Mouse (Mus musculus) intestine, embryonic 14.5 days (tissue): ENCODE measurements around the gene Faah. TPM values are rescaled to one million over a fixed set of nuclear protein-coding genes. Genes with fewer than 3 reads are reported as not detected.

Experiments used
- ATAC-seq: fragments of 200-750 bp; cut with Nextera tagmentation; replicated peaks from 2 replicates; pipeline ENCODE4 v1.8.0; 2017; ENCODE audit warnings: low read depth, moderate number of reproducible peaks, moderate TSS enrichment, moderate library complexity; ENCODE audit not compliant: low FRiP score, low TSS enrichment
- DNase-seq: peaks from one replicate; pipeline ENCODE4 v3.0.0-alpha.2; 2018; ENCODE audit warnings: low spot score
- H3K27ac ChIP-seq: fragments of 300-500 bp; sonication (generic); 2 replicates; pipeline ENCODE4 v1.5.1; 2014; ENCODE audit warnings: low read depth, mild to moderate bottlenecking, control low read depth
- H3K27me3 ChIP-seq: fragments of 300-500 bp; sonication (generic); replicated peaks from 2 replicates; pipeline ENCODE4 v1.6.1; 2014; ENCODE audit warnings: low read length, control low read depth; ENCODE audit not compliant: control insufficient read depth, insufficient read depth
- H3K36me3 ChIP-seq: fragments of 300-500 bp; sonication (generic); 2 replicates; pipeline ENCODE4 v1.6.1; 2014; ENCODE audit warnings: low read length, control low read depth; ENCODE audit not compliant: control insufficient read depth, insufficient read depth
- H3K4me1 ChIP-seq: fragments of 300-500 bp; sonication (generic); replicated peaks from 2 replicates; pipeline ENCODE4 v1.6.1; 2014; ENCODE audit warnings: low read length, control low read depth, mixed read lengths; ENCODE audit not compliant: control insufficient read depth, insufficient read depth
- H3K4me2 ChIP-seq: fragments of 300-500 bp; sonication (generic); 2 replicates; pipeline ENCODE4 v1.6.1; 2014; ENCODE audit warnings: low read length
- H3K4me3 ChIP-seq: fragments of 300-500 bp; sonication (generic); 2 replicates; pipeline ENCODE4 v1.5.1; 2014; ENCODE audit warnings: low read depth, low read length, control low read depth, mixed read lengths
- H3K9ac ChIP-seq: fragments of 300-500 bp; sonication (generic); 2 replicates; pipeline ENCODE4 v1.6.1; 2014; ENCODE audit warnings: mild to moderate bottlenecking, low read length
- H3K9me3 ChIP-seq: fragments of 300-500 bp; sonication (generic); 2 replicates; pipeline ENCODE4 v1.6.1; 2016; ENCODE audit warnings: low read length, control low read depth; ENCODE audit not compliant: control insufficient read depth
- WGBS: fragments of 180-500 bp; shearing (Covaris S2); extraction: QIAGEN DNeasy Blood & Tissue Kit; methylation state at CpG from one replicate; pipeline ENCODE4 v1.1.7; 2014; 5-methylcytosine and 5-hydroxymethylcytosine counted together
- polyA plus RNA-seq: library from polyadenylated mRNA; unstranded; fragments of >200 nt; fragmentation: Nextera tagmentation; extraction: Ambion mirVana; gene quantifications from 2 replicates; pipeline ENCODE4 v1.2.1, GENCODE M21; 2014

The Faah gene
- polyA plus RNA-seq, 1 experiment from 2014 or later, result 19.2 TPM

DNA sequence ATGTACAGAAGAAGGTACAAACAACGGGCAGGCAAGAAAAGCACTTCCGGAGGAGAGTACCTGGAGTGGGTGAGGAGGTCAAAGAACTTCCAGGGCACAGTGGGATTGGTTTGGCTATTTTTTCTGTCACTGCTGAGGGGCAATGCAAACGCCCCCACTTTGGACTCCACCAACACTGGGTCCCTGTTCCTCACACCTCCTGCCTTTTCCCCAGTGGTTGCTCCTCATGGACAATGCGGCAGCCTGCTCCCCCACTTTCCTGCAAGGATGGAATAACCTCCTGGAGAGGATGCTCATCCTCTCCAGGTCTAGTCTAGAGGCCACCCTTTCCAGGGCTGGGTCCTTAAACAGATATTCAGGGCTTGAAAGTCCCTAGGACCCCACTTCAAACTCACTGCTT is 38.8 kb downstream of the Faah start:
- Histone ChIP-seq H3K27ac (no peak overlapping the region), H3K4me3 (no peak overlapping the region), H3K4me2 (no peak overlapping the region), H3K9ac (no peak overlapping the region), H3K9me3 (no peaks in the 10 kb centered on the region), H3K27me3 (peaks cover 77% of the 10 kb centered on the region), H3K4me1 (no peaks in the 10 kb centered on the region), H3K36me3 (no peaks in the 10 kb centered on the region)
- no peak for DNase-seq
- no peak for ATAC-seq
- 18% methylated on average over 4 of the region's 4 CpGs for WGBS

DNA sequence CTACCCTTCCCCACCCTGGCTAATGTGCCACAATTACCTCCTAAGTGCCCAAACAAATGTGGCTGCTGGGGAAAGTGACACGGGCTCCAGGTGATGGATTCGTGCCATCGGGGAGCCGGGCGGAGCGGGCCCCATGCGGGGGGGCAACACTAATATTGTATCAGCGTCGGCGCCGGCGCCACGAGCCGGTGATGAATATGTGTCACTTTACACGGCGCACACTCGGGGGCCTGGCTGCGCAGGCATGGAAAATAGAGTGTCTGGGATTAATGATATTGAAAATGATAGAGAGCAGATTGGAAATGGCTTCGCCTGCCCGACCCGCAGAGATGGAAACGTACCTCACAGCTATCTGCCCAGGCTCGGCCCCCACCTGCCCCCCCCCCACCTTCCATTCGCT is 45.2 kb downstream of the Faah start:
- no peak overlapping the region for H3K4me2 ChIP-seq
- DNase-seq (no peak), ATAC-seq (no peak)
- H3K4me3 ChIP-seq, result no peak overlapping the region
- peaks cover 82% of the 10 kb centered on the region for H3K27me3 ChIP-seq
- no peaks in the 10 kb centered on the region for H3K36me3 ChIP-seq
- 43% methylated on average over 24 of the region's 24 CpGs for WGBS
- H3K9ac ChIP-seq, result no peak overlapping the region
- no peaks in the 10 kb centered on the region for H3K9me3 ChIP-seq
- H3K4me1 ChIP-seq, result no peaks in the 10 kb centered on the region
- H3K27ac ChIP-seq, result no peak overlapping the region

DNA sequence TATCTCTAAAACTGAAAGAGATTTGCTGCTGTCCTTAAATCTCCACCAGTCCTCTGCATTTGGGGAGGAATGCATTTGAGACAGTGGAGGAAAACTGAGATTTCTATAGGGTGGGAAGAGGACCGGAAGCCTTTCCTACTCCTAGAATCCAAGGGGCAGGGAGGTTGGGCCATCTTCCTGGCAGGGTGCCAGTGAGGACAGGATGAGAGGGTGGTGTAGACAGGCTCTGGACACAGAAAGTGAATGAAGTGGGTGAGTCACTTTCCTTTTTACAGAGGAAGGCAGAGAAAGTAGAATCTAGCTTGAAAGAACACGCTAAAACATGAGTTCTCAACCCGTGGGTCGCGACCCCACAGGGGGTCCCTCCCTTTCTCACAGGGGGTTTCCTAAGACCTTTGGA is 53.3 kb downstream of the Faah start:
- Histone ChIP-seq H3K4me3 (no peak overlapping the region), H3K9me3 (no peaks in the 10 kb centered on the region), H3K27ac (no peak overlapping the region), H3K4me1 (peaks cover 7% of the 10 kb centered on the region; the same call in 1 of the 2 replicates), H3K36me3 (no peaks in the 10 kb centered on the region), H3K4me2 (no peak overlapping the region), H3K27me3 (peaks cover 83% of the 10 kb centered on the region), H3K9ac (no peak overlapping the region)
- ATAC-seq (no peak), DNase-seq (no peak)
- WGBS, result 10% methylated on average over 5 of the region's 5 CpGs

DNA sequence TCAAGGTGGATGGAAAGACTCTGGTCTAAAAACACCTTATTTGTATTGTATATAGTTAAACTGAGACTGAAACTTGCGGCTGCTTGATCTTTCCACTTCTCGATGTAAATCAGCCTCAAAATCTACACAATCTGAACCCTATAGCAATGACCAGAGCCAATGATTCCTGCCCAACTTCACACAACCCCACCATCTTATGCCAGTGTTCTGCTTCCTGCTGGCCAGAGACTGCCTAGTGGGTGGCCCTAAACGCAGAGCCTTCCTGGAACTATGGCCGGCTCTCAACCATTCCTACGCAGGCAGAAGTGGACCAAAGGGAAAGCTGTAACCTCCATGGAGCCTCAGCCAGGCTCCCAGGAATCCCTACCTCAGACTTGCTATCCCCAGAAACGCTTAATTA is 54.0 kb downstream of the Faah start:
- peaks cover 7% of the 10 kb centered on the region; the same call in 1 of the 2 replicates for H3K4me1 ChIP-seq
- no peaks in the 10 kb centered on the region for H3K36me3 ChIP-seq
- peaks cover 86% of the 10 kb centered on the region for H3K27me3 ChIP-seq
- DNase-seq (no peak), ATAC-seq (no peak)
- H3K9me3 ChIP-seq, result no peaks in the 10 kb centered on the region
- peak overlapping the region; percentile 69; the same call in 1 of the 2 replicates for H3K4me2 ChIP-seq
- H3K9ac ChIP-seq, result no peak overlapping the region
- H3K4me3 ChIP-seq, result peak overlapping the region; percentile 49; the same call in 1 of the 2 replicates
- WGBS, result 19% methylated on average over 6 of the region's 6 CpGs
- H3K27ac ChIP-seq, result no peak overlapping the region

DNA sequence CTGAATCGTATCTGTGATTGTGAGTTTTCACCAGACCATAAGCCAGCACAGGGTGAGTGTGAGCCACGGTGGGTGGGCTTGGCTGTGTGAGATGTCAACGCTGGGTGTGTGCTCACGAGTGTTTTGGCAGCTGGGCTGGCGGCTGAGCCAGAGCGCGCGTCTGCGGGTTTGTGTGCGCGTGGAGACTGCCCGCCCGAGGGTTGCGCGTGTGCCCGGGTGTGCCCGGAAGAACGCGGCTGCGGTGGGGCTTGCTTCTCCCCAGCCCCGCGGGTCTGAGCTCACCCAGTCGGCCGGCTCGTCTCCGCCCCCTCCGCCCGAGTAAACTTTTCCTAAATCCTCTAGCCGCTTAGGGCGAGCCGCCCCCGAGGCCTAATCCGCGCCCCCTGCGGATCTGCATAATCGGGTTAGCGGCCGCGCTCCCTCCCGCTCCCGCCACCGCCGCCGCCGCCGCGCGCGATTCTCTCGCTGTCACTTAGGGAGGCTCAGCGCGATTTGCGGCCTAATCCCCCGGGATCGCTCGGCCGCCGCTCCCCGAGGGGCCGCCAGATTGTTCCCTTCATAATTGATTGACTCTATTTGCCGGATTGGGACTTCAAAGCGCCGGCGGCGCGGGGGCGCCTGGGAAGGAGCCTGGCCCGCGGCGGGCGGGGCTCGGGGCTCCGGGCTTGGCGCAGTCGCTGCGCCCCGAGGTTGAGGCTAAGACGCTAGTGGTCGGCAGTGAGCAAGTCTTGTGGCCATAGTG is 54.9 kb downstream of the Faah start:
- H3K9ac ChIP-seq, result peak overlapping the region; percentile 51
- peaks cover 7% of the 10 kb centered on the region; the same call in 1 of the 2 replicates for H3K4me1 ChIP-seq
- H3K4me3 ChIP-seq, result peak overlapping the region; percentile 49
- peak; percentile 69 for ATAC-seq
- peak; percentile 80 for DNase-seq
- H3K4me2 ChIP-seq, result peak overlapping the region; percentile 69
- H3K36me3 ChIP-seq, result no peaks in the 10 kb centered on the region
- H3K9me3 ChIP-seq, result no peaks in the 10 kb centered on the region
- H3K27ac ChIP-seq, result no peak overlapping the region
- H3K27me3 ChIP-seq, result peaks cover 85% of the 10 kb centered on the region
- under 1% methylated on average over 79 of the region's 79 CpGs for WGBS

DNA sequence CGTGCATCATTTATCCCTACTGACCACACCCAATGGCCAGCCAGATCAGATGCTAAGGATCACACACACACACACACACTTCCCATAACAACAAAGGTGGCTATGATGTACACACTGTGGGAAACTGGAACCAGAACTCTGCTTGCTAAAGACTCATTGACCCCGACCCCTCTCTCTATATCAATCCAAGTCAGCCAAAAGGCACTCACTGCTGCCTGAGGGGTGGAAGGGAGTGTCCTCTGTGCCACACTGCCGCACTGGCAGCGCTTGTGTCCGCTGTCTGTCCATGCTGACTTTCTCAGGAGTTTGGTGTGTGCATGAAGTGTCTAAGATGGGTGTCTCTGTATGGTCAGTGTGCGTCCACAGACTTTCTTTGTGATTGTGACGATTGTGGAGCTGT is 55.7 kb downstream of the Faah start:
- Histone ChIP-seq H3K27ac (no peak overlapping the region), H3K4me2 (no peak overlapping the region; the same call in 1 of the 2 replicates), H3K9ac (no peak overlapping the region), H3K4me3 (no peak overlapping the region), H3K36me3 (no peaks in the 10 kb centered on the region), H3K9me3 (no peaks in the 10 kb centered on the region), H3K27me3 (peaks cover 85% of the 10 kb centered on the region), H3K4me1 (peaks cover 7% of the 10 kb centered on the region; the same call in 1 of the 2 replicates)
- DNase-seq (no peak), ATAC-seq (no peak)
- 15% methylated on average over 7 of the region's 7 CpGs for WGBS

DNA sequence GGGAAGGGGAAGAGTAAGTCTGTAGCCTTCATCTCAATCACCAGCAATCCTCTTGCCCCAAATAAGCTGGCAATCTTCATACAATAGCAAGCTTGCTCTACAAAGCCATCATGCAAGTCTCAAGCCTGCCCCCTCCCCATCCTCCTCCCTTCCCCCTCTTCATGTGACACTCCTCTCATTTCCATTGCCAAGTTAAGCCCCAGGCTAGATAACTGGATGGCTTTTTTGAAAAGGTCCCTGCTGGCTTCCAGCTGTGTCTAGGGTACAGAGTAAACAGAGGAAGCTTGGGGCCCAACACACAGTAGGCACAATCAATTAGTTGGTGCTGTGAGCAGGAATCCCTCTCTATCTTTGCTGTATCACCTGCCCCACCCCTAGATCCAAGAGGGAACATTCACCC is 58.2 kb downstream of the Faah start:
- ATAC-seq (no peak), DNase-seq (no peak)
- H3K4me1 ChIP-seq, result peaks cover 7% of the 10 kb centered on the region; the same call in 1 of the 2 replicates
- no peaks in the 10 kb centered on the region for H3K9me3 ChIP-seq
- H3K9ac ChIP-seq, result no peak overlapping the region
- no peak overlapping the region for H3K27ac ChIP-seq
- no peak overlapping the region for H3K4me3 ChIP-seq
- H3K36me3 ChIP-seq, result no peaks in the 10 kb centered on the region
- no peak overlapping the region for H3K4me2 ChIP-seq
- H3K27me3 ChIP-seq, result peaks cover 90% of the 10 kb centered on the region

DNA sequence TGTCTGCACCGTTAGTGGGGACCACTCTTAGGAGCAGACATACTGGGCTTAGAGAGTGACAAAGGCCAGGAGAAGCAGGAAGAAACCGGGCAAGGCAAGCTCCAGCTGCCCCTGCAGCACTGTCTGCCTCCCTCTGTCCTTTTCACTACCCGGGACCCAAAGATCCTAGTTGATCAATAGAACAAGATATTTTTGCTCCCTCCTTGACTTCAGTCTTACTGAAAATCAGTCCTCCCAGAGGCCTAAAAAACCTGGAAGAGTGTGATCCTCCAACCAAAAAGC is 62.3 kb downstream of the Faah start:
- no peaks in the 10 kb centered on the region for H3K9me3 ChIP-seq
- H3K4me3 ChIP-seq, result no peak overlapping the region
- no peak overlapping the region for H3K27ac ChIP-seq
- peaks cover 90% of the 10 kb centered on the region for H3K27me3 ChIP-seq
- DNase-seq (no peak), ATAC-seq (no peak)
- H3K4me1 ChIP-seq, result no peaks in the 10 kb centered on the region
- 0 out of 2 replicates have a peak overlapping the region, but pooled peaks have one; percentile 26 for H3K4me2 ChIP-seq
- no peaks in the 10 kb centered on the region for H3K36me3 ChIP-seq
- WGBS, result 7% methylated on average over 3 of the region's 3 CpGs
- H3K9ac ChIP-seq, result no peak overlapping the region
